Mouse (Mus musculus): ENCODE results near the gene Hcn3. TPM values are rescaled to one million over a fixed set of nuclear protein-coding genes. Genes with fewer than 3 reads are reported as not detected.

The Hcn3 gene
- polyA plus RNA-seq, 1 experiment from 2014 or later = 3.6 TPM

- no peak overlapping the region for H3K9ac ChIP-seq (ENCODE audit: low read depth, low read length)
- no peak overlapping the region for H3K27ac ChIP-seq (ENCODE audit: low read depth, low read length)
- peaks cover 6% of the 10 kb centered on the region; the same call in 1 of the 2 replicates for H3K4me1 ChIP-seq (replicated peaks; ENCODE audit: control insufficient read depth, insufficient read depth, low read length)
- no peak overlapping the region for H3K4me2 ChIP-seq (replicated peaks; ENCODE audit: low read depth, low read length)
- H3K4me3 ChIP-seq (ENCODE audit: low read depth, low read length) = no peak overlapping the region
- H3K9me3 ChIP-seq (ENCODE audit: control insufficient read depth, low read length) = no peaks in the 10 kb centered on the region
- WGBS = 96% methylated on average over 10 of the region's 10 CpGs
- ATAC-seq (ENCODE audit: low FRiP score) = no peak
- peaks cover 31% of the 10 kb centered on the region for H3K36me3 ChIP-seq (ENCODE audit: control insufficient read depth, insufficient read depth, low read length)
- DNase-seq (ENCODE audit: low spot score) = no peak
- H3K27me3 ChIP-seq (ENCODE audit: control insufficient read depth, insufficient read depth, low read length) = no peaks in the 10 kb centered on the region
Observed at GRCm38 (mm10) chr3:89175544-89175943, 15.5 kb upstream of the Hcn3 start.

DNA sequence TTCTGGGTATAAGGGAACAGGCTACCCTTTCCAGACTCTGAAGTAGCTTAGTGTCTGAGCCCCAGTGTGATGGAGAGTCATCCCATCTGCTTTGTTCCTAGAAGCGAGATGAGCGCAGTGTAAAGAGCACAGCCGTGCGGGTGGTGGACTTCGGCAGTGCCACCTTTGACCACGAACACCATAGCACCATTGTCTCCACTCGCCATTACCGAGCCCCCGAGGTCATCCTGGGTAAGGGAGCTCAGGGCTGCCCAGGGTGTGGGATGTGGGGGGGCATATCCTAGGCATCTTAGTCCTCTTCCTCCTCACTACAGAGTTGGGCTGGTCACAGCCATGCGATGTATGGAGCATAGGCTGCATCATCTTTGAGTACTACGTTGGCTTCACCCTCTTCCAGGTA, 14.8 kb upstream of the Hcn3 start:
- peaks cover 35% of the 10 kb centered on the region for H3K36me3 ChIP-seq (ENCODE audit: control insufficient read depth, insufficient read depth, low read length)
- WGBS = 94% methylated on average over 11 of the region's 11 CpGs
- DNase-seq (ENCODE audit: low spot score) (no peak), ATAC-seq (ENCODE audit: low FRiP score) (no peak)
- H3K9ac ChIP-seq (ENCODE audit: low read depth, low read length) = no peak overlapping the region
- no peak overlapping the region for H3K27ac ChIP-seq (ENCODE audit: low read depth, low read length)
- no peaks in the 10 kb centered on the region for H3K27me3 ChIP-seq (ENCODE audit: control insufficient read depth, insufficient read depth, low read length)
- H3K4me1 ChIP-seq (replicated peaks; ENCODE audit: control insufficient read depth, insufficient read depth, low read length) = peaks cover 6% of the 10 kb centered on the region; the same call in 1 of the 2 replicates
- no peak overlapping the region for H3K4me3 ChIP-seq (ENCODE audit: low read depth, low read length)
- H3K9me3 ChIP-seq (ENCODE audit: control insufficient read depth, low read length) = no peaks in the 10 kb centered on the region
- H3K4me2 ChIP-seq (replicated peaks; ENCODE audit: low read depth, low read length) = no peak overlapping the region

DNA sequence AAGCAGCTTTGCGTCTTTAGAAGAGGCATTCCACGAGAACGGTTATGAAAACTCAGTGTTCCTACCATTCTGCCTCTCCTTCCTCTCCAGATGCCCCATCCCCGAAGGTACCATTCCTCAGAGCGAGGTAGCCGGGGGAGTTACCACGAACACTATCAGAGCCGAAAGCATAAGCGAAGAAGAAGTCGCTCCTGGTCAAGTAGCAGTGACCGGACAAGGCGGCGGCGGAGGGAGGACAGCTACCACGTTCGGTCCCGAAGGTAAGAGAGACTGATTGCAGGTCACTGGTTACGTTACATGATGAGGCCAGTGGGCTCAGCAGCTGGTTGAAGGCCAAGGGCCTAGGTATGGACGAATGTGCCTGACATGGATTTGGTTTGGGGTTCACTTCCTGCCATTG, 6.9 kb upstream of the Hcn3 start:
- 95% methylated on average over 19 of the region's 19 CpGs for WGBS
- Histone ChIP-seq H3K4me2 (replicated peaks; ENCODE audit: low read depth, low read length) (no peak overlapping the region), H3K9ac (ENCODE audit: low read depth, low read length) (no peak overlapping the region), H3K4me3 (ENCODE audit: low read depth, low read length) (no peak overlapping the region), H3K9me3 (ENCODE audit: control insufficient read depth, low read length) (no peaks in the 10 kb centered on the region), H3K27ac (ENCODE audit: low read depth, low read length) (no peak overlapping the region), H3K4me1 (replicated peaks; ENCODE audit: control insufficient read depth, insufficient read depth, low read length) (peaks cover 2% of the 10 kb centered on the region; the same call in 1 of the 2 replicates), H3K27me3 (ENCODE audit: control insufficient read depth, insufficient read depth, low read length) (no peaks in the 10 kb centered on the region), H3K36me3 (ENCODE audit: control insufficient read depth, insufficient read depth, low read length) (peaks cover 18% of the 10 kb centered on the region)
- DNase-seq (ENCODE audit: low spot score) (no peak), ATAC-seq (ENCODE audit: low FRiP score) (no peak)

DNA sequence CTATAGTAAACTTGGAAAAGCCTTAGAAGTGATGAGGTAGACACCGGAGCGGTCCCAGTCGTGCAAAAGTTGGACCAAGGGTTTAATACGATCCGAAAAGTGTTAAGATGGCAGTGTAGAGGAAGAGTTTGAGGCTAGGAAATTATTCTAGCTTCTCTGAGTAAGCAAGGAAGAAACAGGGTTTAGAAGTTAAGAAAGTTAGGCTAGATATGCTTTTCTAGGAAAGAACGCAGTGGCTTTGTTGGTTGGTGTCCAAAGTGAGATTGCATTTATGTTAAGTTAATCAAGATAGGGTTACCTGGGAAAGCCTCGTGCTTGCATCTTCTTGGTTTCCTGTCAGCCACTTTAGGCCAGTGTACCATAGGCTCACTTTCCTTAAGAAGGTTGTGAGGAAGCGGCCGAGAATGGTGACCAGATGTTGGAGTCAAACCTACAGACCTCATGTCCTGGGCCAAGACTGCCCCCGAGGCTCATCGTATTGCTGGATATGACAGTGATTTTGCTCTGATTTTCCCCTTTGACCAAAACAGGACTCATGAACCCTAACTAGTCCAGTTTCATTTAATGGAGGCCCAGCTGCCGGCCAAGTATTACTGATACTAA, 5.4 kb upstream of the Hcn3 start:
- no peaks in the 10 kb centered on the region for H3K9me3 ChIP-seq (ENCODE audit: control insufficient read depth, low read length)
- peak overlapping the region; percentile 92 for H3K27ac ChIP-seq (ENCODE audit: low read depth, low read length)
- WGBS = 30% methylated on average over 12 of the region's 12 CpGs
- peaks cover 2% of the 10 kb centered on the region; the same call in 1 of the 2 replicates for H3K4me1 ChIP-seq (replicated peaks; ENCODE audit: control insufficient read depth, insufficient read depth, low read length)
- peak overlapping the region; percentile 55 for H3K4me2 ChIP-seq (replicated peaks; ENCODE audit: low read depth, low read length)
- H3K4me3 ChIP-seq (ENCODE audit: low read depth, low read length) = peak overlapping the region; percentile 92
- DNase-seq (ENCODE audit: low spot score) (no peak), ATAC-seq (ENCODE audit: low FRiP score) (no peak)
- no peaks in the 10 kb centered on the region for H3K27me3 ChIP-seq (ENCODE audit: control insufficient read depth, insufficient read depth, low read length)
- peak overlapping the region; percentile 94 for H3K9ac ChIP-seq (ENCODE audit: low read depth, low read length)
- H3K36me3 ChIP-seq (ENCODE audit: control insufficient read depth, insufficient read depth, low read length) = peaks cover 12% of the 10 kb centered on the region

DNA sequence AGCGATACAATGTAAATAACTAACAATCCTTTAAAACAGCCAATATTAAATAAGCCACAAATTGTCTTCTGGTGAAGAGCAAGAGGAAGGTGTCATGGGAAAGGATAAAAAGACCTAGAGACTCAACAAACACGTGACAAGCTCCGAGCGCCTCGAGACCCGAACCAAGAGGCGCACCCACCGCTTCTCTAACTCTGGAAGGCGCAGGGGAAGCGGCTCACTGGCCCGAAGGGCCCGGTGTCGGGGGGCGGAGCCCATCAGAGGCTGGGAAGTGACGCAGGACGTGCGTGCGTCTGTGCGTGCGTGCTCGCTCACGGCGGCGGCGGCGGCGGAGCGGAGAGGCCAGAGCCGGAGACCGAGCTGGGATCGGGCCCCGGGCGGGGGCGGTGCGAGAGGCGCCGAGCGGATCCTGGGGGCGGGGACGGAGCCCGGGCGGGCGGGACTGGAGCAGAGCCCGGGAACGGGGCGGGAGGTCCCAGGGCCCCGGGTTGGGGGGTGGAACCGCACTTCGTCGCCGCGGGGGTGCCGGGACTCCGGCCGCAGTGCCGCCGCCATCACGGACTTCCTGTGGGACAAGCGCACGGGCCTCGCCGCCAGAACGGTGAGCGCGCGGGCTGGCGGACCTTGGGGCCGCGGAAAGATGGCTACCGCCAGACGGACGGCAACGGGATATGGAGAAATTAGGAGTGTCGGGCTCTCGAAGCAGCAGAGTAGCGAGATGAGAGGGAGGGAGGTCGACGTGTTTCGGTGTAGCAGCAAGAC, 4.7 kb upstream of the Hcn3 start, which contains the start of gene Clk2:
Clk2 (plus strand) TSS at position 290 of the 762 bp plus-strand sequence.
- ATAC-seq (ENCODE audit: low FRiP score) = peak; percentile 94

GRCm38 (mm10) chr3:89163643-89164245, 3.7 kb upstream of the Hcn3 start:
- 81% methylated on average over 5 of the region's 5 CpGs for WGBS
- no peak overlapping the region; the same call in 1 of the 2 replicates for H3K4me3 ChIP-seq (ENCODE audit: low read depth, low read length)
- H3K27ac ChIP-seq (ENCODE audit: low read depth, low read length) = no peak overlapping the region

More for the DNA sequence above, 4.7 kb upstream of the Hcn3 start, which contains the start of gene Clk2:
- no peaks in the 10 kb centered on the region for H3K9me3 ChIP-seq (ENCODE audit: control insufficient read depth, low read length)
- WGBS = under 1% methylated on average over 77 of the region's 79 CpGs
- no peaks in the 10 kb centered on the region for H3K27me3 ChIP-seq (ENCODE audit: control insufficient read depth, insufficient read depth, low read length)
- H3K4me2 ChIP-seq (replicated peaks; ENCODE audit: low read depth, low read length) = peak within 1 kb of the TSS; percentile 55
- H3K36me3 ChIP-seq (ENCODE audit: control insufficient read depth, insufficient read depth, low read length) = peaks cover 7% of the 10 kb centered on the region
- peak within 1 kb of the TSS; percentile 94 for H3K9ac ChIP-seq (ENCODE audit: low read depth, low read length)
- H3K4me3 ChIP-seq (ENCODE audit: low read depth, low read length) = peak within 1 kb of the TSS; percentile 92
- DNase-seq (ENCODE audit: low spot score) = peak; percentile 97
- H3K4me1 ChIP-seq (replicated peaks; ENCODE audit: control insufficient read depth, insufficient read depth, low read length) = peaks cover 2% of the 10 kb centered on the region; the same call in 1 of the 2 replicates
- peak within 1 kb of the TSS; percentile 92 for H3K27ac ChIP-seq (ENCODE audit: low read depth, low read length)

DNA sequence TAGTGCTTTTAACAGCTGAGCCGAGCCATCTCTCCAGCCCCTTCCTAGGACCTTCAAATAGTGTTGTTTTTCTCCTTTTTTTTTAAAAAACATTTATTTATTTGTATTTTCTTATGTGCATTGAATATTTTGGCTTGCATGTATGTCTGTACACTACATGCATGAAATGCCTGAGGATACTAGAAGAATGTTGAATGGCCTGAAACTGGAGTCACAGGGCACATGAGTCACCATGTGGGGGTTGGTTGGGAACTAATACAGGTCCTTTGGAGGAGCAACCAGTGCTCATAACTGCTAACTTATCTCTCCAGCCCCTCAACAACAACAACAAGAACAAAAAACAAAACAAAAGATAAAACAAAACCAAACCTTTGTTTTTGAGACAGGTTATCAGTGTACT, 3.1 kb upstream of the Hcn3 start:
- no peak overlapping the region for H3K4me2 ChIP-seq (replicated peaks; ENCODE audit: low read depth, low read length)
- no peak overlapping the region for H3K27ac ChIP-seq (ENCODE audit: low read depth, low read length)

More at GRCm38 (mm10) chr3:89163643-89164245, 3.7 kb upstream of the Hcn3 start:
- DNase-seq (ENCODE audit: low spot score) = no peak
- Histone ChIP-seq H3K36me3 (ENCODE audit: control insufficient read depth, insufficient read depth, low read length) (no peaks in the 10 kb centered on the region), H3K4me1 (replicated peaks; ENCODE audit: control insufficient read depth, insufficient read depth, low read length) (peaks cover 4% of the 10 kb centered on the region; the same call in 1 of the 2 replicates), H3K4me2 (replicated peaks; ENCODE audit: low read depth, low read length) (peak overlapping the region; percentile 55), H3K27me3 (ENCODE audit: control insufficient read depth, insufficient read depth, low read length) (no peaks in the 10 kb centered on the region), H3K9me3 (ENCODE audit: control insufficient read depth, low read length) (no peaks in the 10 kb centered on the region), H3K9ac (ENCODE audit: low read depth, low read length) (no peak overlapping the region; the same call in 1 of the 2 replicates)
- ATAC-seq (ENCODE audit: low FRiP score) = no peak

GRCm38 (mm10) chr3:89161786-89162185, 1.8 kb upstream of the Hcn3 start:
- no peaks in the 10 kb centered on the region for H3K36me3 ChIP-seq (ENCODE audit: control insufficient read depth, insufficient read depth, low read length)
- H3K4me1 ChIP-seq (replicated peaks; ENCODE audit: control insufficient read depth, insufficient read depth, low read length) = peaks cover 4% of the 10 kb centered on the region; the same call in 1 of the 2 replicates
- no peak overlapping the region for H3K9ac ChIP-seq (ENCODE audit: low read depth, low read length)
- WGBS = 82% methylated on average over 4 of the region's 4 CpGs
- H3K9me3 ChIP-seq (ENCODE audit: control insufficient read depth, low read length) = no peaks in the 10 kb centered on the region
- H3K4me2 ChIP-seq (replicated peaks; ENCODE audit: low read depth, low read length) = no peak overlapping the region
- no peak overlapping the region for H3K4me3 ChIP-seq (ENCODE audit: low read depth, low read length)
- no peaks in the 10 kb centered on the region for H3K27me3 ChIP-seq (ENCODE audit: control insufficient read depth, insufficient read depth, low read length)
- no peak for ATAC-seq (ENCODE audit: low FRiP score)
- no peak for DNase-seq (ENCODE audit: low spot score)
- no peak overlapping the region for H3K27ac ChIP-seq (ENCODE audit: low read depth, low read length)

More for the DNA sequence above, 3.1 kb upstream of the Hcn3 start:
- DNase-seq (ENCODE audit: low spot score) = no peak
- Histone ChIP-seq H3K9ac (ENCODE audit: low read depth, low read length) (no peak overlapping the region), H3K4me3 (ENCODE audit: low read depth, low read length) (no peak overlapping the region), H3K36me3 (ENCODE audit: control insufficient read depth, insufficient read depth, low read length) (no peaks in the 10 kb centered on the region), H3K9me3 (ENCODE audit: control insufficient read depth, low read length) (no peaks in the 10 kb centered on the region), H3K4me1 (replicated peaks; ENCODE audit: control insufficient read depth, insufficient read depth, low read length) (peaks cover 4% of the 10 kb centered on the region; the same call in 1 of the 2 replicates), H3K27me3 (ENCODE audit: control insufficient read depth, insufficient read depth, low read length) (no peaks in the 10 kb centered on the region)
- no peak for ATAC-seq (ENCODE audit: low FRiP score)
- 85% methylated on average over 1 of the region's 1 CpGs for WGBS

All from hindbrain, embryonic 11.5 days (tissue).